Mouse (Mus musculus): ENCODE measurements at regions not wholly inside any gene's neighbourhood (a gene's known extent, or its start where the extent isn't known, plus 50 kb on each side); places are given as distances from the start of the nearest gene placed in this dataset.

DNA sequence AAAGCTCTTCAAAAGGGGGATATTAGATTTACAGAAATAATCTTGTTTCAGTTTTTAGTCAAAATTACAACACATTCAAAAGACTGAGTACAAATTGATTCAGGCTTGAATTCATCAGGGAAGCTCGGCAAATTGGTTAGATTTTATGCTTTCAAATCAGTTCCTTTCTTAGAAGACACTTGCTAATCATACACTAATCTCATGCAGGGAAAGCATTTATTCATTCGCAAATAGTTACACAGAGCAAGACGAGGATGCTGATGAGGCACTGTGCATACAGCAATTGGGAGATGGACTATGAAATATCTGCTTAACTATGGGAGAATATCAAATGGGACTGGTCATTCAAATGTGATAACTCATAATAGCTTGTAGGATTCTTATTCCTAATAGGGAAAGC lies 481.3 kb upstream of the Gm597 start:
- WGBS = 56% methylated on average over 3 of the region's 3 CpGs

DNA sequence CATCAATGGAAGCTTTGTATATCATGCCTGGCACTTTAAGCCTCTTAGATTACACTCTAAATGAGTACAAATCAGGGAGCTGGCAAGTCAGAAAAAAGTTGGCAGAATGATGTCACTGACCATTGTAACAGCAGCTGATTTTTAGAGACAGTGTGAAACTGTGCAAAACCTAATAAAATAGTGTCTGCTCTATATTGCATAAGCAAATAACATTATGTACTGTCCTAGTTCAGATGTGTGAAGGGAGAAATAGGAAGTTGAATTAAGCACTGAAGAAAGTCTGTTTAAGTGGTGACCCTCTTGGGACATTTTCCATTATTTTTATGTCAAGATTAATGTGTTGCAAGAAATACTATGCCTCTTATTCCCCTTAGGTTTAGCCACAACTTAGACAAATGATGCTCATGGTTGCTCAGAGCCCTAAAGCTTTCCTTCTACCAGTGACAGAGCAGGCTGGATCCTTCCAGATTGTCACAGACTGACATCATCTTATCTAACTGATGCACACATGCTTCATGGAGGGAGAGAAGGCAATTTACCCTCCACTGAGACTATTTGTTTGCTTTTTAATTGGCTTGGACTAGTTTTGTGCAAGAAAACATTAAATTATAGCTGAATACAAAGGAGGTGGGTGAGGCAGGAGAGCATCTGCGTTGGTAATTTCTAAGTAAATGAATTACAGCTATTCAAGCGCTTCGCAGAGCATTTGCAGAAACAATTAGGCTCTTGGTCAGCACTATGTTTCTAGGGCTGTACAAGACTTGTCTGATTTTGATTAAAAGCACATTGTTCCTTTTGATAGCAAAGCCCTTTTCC lies 436.9 kb upstream of the Gm597 start:
- 12% methylated on average over 3 of the region's 3 CpGs for WGBS
- Histone ChIP-seq H3K27me3 (replicated peaks) (no peaks in the 10 kb centered on the region), H3K27ac (replicated peaks) (no peak overlapping the region), H3K4me1 (0 out of 2 replicates have a peak, but pooled peaks cover 3% of the 10 kb centered on the region), H3K4me3 (replicated peaks) (no peak overlapping the region), H3K9ac (replicated peaks) (no peak overlapping the region), H3K4me2 (no peak overlapping the region), H3K9me3 (replicated peaks) (no peaks in the 10 kb centered on the region), H3K36me3 (no peaks in the 10 kb centered on the region)
- peak; percentile 55; the same call in 1 of the 2 replicates for ATAC-seq (ENCODE audit: low FRiP score)

More for the DNA sequence above, 481.3 kb upstream of the Gm597 start:
- no peak overlapping the region for H3K27ac ChIP-seq (replicated peaks)
- H3K27me3 ChIP-seq (replicated peaks) = no peaks in the 10 kb centered on the region
- no peak for ATAC-seq (ENCODE audit: low FRiP score)
- H3K9me3 ChIP-seq (replicated peaks) = no peaks in the 10 kb centered on the region
- no peak overlapping the region for H3K9ac ChIP-seq (replicated peaks)
- no peak overlapping the region for H3K4me2 ChIP-seq
- no peaks in the 10 kb centered on the region for H3K36me3 ChIP-seq
- no peaks in the 10 kb centered on the region for H3K4me1 ChIP-seq
- H3K4me3 ChIP-seq (replicated peaks) = no peak overlapping the region
